Mouse (Mus musculus) left cerebral cortex, adult 2 months (tissue): ENCODE results near the gene Necab3. TPM values are rescaled to one million over a fixed set of nuclear protein-coding genes. Genes with fewer than 3 reads are reported as not detected.

Experiments used
- DNase-seq, 2 experiments: peaks; one replicate each; pipeline ENCODE4 v3.0.0; 2021 to 2022; ENCODE audit warnings: low spot score in 2 of 2, mixed read lengths in 1 of 2; ENCODE audit errors: extremely low spot score in 1 of 2
- H3K27ac ChIP-seq: fragments of 200-600 bp; 2 replicates; pipeline ENCODE4 v1.8.1; 2022
- H3K4me3 ChIP-seq: fragments of 200-600 bp; 2 replicates; pipeline ENCODE4 v1.8.1; 2022
- CTCF ChIP-seq: fragments of 200-600 bp; IDR thresholded peaks from 2 replicates; pipeline ENCODE4 v1.8.1; 2022; ENCODE audit warnings: antibody characterized with exemption, mild to moderate bottlenecking, moderate library complexity
- intact Hi-C: fragments of 180-260 bp; cut with DNase I; formaldehyde crosslinking; loops from one replicate; pipeline ENCODE4 v1.15.1; 2025
- total RNA-seq, 2 experiments: library from RNA; stranded (reverse); gene quantifications; 2 replicates each; pipeline ENCODE4 v1.2.3; 2021

Necab3 gene
- total RNA-seq, 2 experiments from 2014 or later = 79.3 to 82.7 TPM

- TF ChIP-seq CTCF = no peak
- Histone ChIP-seq H3K27ac (no peak overlapping the region), H3K4me3 (no peak overlapping the region)
- intact Hi-C loops = no loop called here
- DNase-seq = no peak
Observed at GRCm38 (mm10) chr2:154534704-154535270, 23.9 kb downstream of the Necab3 start.

- intact Hi-C loops = no loop called here
- H3K27ac ChIP-seq = no peak overlapping the region
Observed at GRCm38 (mm10) chr2:154532888-154533287, 25.8 kb downstream of the Necab3 start.

DNA sequence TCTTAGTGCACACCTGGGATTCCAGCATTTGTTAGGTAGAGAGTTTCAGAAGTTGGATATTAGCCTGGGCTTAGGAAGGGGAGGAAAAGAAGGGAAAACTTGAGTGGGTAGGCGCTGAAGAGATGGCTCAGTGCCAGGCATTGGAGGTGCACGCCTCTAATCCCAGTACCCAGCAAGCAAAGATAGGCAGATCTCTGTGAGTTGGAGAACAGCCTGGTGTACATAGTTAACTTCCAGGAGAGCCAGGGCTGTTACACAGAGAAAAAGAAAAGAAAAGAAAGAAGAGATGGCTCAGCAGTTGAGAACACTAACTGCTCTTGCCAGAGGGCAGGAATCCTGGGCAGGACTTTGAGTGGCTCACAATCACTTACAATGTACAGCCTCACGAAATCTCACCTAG is 32.2 kb downstream of the Necab3 start:
- Histone ChIP-seq H3K27ac (0 out of 2 replicates have a peak overlapping the region, but pooled peaks have one; percentile 0), H3K4me3 (no peak overlapping the region)
- intact Hi-C loops = no loop called here
- DNase-seq = no peak
- TF ChIP-seq CTCF = no peak

More at GRCm38 (mm10) chr2:154532888-154533287, 25.8 kb downstream of the Necab3 start:
- no peak for TF ChIP-seq CTCF
- no peak overlapping the region for H3K4me3 ChIP-seq
- DNase-seq = no peak

GRCm38 (mm10) chr2:154525285-154525684 is 33.4 kb downstream of the Necab3 start:
- H3K4me3 ChIP-seq = no peak overlapping the region
- intact Hi-C loops = no loop called here
- no peak for TF ChIP-seq CTCF

DNA sequence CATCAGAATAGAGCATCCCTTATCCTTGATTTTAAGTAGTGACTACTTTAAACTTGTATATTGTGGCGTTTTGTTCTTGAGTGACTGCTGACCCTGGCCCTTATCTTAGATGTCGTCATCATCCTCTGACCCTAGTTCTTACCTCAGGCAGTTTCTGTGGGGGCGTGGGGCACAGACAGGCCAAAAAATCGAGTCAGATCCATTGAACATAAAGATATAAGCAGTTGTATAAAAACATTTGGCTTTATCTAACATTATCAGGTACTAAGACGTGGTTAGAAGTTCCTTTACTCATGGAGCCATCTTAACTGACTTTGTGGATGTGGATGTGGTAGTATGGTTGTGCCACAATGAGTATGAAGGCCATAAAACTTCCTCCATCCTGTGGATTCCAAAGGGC is 36.4 kb downstream of the Necab3 start:
- no peak for DNase-seq
- TF ChIP-seq CTCF = no peak
- Histone ChIP-seq H3K27ac (no peak overlapping the region), H3K4me3 (no peak overlapping the region)
- intact Hi-C loops = no loop called here

More at GRCm38 (mm10) chr2:154525285-154525684, 33.4 kb downstream of the Necab3 start:
- no peak for DNase-seq
- H3K27ac ChIP-seq = peak overlapping the region; percentile 67

DNA sequence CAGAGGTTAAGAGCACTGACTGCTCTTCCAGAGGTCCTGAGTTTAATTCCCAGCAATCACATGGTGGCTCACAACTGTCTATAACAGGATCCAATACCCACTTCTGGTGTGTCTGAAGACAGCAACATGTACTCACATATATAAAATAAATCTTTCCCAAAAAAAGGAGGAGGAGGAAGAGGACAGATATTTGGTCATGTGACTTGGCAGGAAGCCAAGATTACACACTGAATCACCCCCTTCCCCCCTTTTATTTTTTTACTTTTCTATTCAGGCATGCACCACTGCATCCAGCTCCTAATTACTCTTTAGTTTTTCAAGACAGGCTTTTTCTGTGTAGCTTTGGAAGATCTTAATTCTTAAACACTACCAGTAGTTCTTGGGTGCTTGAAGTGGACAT is 37.2 kb downstream of the Necab3 start:
- no peak for DNase-seq
- Histone ChIP-seq H3K27ac (no peak overlapping the region), H3K4me3 (no peak overlapping the region)
- no peak for TF ChIP-seq CTCF
- intact Hi-C loops = no loop called here

GRCm38 (mm10) chr2:154517424-154517823 is 41.3 kb downstream of the Necab3 start:
- no peak for TF ChIP-seq CTCF
- H3K4me3 ChIP-seq = no peak overlapping the region
- intact Hi-C loops = no loop called here
- peak overlapping the region; percentile 16; the same call in 1 of the 2 replicates for H3K27ac ChIP-seq
- no peak for DNase-seq

- intact Hi-C loops = no loop called here
- DNase-seq = no peak
- Histone ChIP-seq H3K27ac (peak overlapping the region; percentile 16; the same call in 1 of the 2 replicates), H3K4me3 (no peak overlapping the region)
- no peak for TF ChIP-seq CTCF
Observed at GRCm38 (mm10) chr2:154516944-154517343, 41.7 kb downstream of the Necab3 start.

GRCm38 (mm10) chr2:154510141-154510540 is 48.5 kb downstream of the Necab3 start:
- DNase-seq = no peak
- intact Hi-C loops = no loop called here
- H3K4me3 ChIP-seq = no peak overlapping the region
- no peak overlapping the region for H3K27ac ChIP-seq
- no peak for TF ChIP-seq CTCF

DNA sequence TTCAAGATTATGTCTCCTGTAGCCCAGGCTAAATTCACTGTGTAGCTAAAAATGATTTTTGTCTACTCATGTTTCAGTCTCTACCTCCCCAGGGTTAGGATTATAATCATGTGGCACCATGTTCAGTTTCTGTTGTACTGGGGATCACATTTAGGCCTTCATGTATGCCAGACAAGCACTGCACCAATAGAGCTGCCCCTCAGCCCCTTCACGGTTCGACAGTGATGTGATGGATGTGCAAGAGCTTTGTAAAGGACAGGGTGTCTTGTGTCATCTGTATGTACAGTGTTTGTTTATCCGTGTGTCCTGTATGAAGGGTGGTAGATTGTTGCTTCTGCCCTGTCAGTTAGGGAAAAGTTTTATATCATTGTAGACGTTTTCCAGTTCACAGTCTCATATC is 50.2 kb downstream of the Necab3 start:
- TF ChIP-seq CTCF = no peak
- peak overlapping the region; percentile 17; the same call in 1 of the 2 replicates for H3K27ac ChIP-seq
- no peak overlapping the region for H3K4me3 ChIP-seq
- DNase-seq = no peak
- intact Hi-C loops = no loop called here

GRCm38 (mm10) chr2:154507566-154508283 is 51.0 kb downstream of the Necab3 start:
- intact Hi-C loops = no loop called here
- H3K27ac ChIP-seq = peak overlapping the region; percentile 75

DNA sequence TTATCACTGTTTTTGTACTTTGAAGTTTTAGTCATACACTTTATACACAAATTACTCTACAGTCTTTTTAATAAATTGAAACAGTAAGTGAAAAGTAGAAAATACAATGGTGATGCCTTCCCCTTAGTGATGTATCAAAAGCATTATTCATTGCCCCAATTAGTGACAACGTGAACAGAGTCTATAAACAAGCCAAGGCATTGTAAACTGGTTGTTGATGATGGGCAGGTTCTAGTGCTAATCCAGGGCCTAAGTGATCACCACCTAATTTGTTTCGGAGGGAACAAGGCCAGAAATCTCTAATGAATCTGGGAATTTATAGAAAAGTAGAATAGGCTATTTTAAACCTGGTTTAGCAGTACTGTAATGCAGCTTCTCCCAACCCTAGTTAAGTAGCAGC is 51.6 kb downstream of the Necab3 start:
- TF ChIP-seq CTCF = no peak
- peak overlapping the region; percentile 75 for H3K27ac ChIP-seq

More at GRCm38 (mm10) chr2:154507566-154508283, 51.0 kb downstream of the Necab3 start:
- TF ChIP-seq CTCF = peak; percentile 1; the same call in 1 of the 2 replicates
- DNase-seq = peak; percentile 31 to 35
- H3K4me3 ChIP-seq = no peak overlapping the region

More for the DNA sequence above, 51.6 kb downstream of the Necab3 start:
- intact Hi-C loops = no loop called here
- no peak overlapping the region for H3K4me3 ChIP-seq
- DNase-seq = no peak
